Mouse (Mus musculus) B cell, adult 67 days (primary cell): ENCODE results near the gene Kctd13. TPM values are rescaled to one million over a fixed set of nuclear protein-coding genes. Genes with fewer than 3 reads are reported as not detected.

ENCODE experiments used
- total RNA-seq, 2 experiments: library from RNA; stranded (reverse); gene quantifications; 4 replicates each; pipeline ENCODE4 v1.2.4; 2023

Gene Kctd13
- 10 to 100 TPM; 43.5 to 46.3 TPM for total RNA-seq

DNA sequence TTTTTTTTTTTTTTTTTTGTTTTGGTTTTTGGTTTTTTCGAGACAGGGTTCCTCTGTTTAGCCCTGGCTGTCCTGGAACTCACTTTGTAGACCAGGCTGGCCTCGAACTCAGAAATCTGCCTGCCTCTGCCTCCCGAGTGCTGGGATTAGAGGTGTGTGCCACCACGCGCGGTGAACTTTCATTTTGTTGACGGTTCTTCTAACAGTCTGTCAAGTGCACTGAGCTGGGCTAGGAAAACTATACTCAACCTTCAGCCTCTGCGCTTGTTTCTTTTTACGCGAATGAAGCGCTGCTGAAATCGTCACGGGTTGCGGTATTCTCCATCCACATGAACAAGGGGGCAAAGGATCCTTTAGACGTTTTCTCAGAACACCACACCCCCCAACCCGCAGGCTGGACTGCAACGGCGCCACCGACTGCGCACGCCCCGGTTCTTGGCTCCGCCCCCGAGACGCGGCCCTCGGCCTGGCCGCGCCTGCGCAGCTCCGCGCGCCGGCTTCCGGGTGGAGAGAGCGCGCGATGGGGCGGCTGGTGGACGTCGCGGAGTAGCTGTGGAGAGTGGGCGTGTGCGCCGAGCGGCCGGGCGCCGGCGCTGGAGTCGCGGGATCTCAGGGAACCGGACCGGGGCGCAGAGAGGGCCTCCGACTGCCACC is at the start of gene Kctd13:
Kctd13 (plus strand) TSS at position 496 of the 654 bp plus-strand sequence.

DNA sequence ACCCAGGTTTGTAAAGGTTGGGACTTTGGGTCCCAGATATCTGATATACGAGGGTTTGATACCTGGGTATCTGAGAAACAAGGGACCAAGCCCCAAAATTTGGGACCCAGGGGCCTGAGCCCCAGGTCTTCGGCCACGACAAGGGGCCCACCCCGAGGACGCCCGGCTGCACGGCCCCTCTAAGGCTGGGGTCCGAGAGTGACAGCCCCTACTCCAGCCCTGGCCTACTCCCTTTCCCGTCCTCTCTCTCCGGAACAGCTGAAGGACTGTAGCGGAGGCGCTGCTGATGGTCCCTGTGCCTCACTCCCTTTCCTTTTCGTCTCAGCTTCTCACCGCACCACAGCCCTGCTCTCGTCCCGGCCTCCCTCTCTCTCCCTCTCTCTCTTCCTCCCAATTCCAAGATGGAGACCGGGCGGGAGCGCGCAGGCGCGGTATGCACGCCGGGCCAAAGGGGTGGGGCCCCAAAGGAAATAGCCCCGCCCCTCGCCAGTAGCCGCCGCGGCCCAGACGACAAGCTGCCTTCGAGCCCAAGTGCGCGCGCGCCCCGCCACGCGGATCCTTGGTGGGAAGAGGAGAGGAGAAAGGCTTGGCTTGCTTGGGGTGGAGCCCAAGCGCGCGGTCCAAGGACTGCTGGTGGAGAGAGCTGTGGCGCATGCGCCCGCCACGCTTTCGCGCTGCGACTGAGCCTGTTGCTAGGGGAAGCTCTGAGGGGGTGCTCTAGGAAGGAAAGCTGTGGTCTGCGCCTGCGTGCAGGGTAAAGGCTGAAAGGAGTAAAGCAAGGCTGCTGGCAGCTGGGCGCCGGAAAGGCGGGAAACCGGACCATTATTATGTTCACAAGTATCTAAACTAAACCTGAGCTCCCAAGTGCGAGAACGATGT is 44.2 kb upstream of the Kctd13 start, which contains the start of gene Taok2:
Taok2 (minus strand) TSS at position 418 of the 879 bp plus-strand sequence.

DNA sequence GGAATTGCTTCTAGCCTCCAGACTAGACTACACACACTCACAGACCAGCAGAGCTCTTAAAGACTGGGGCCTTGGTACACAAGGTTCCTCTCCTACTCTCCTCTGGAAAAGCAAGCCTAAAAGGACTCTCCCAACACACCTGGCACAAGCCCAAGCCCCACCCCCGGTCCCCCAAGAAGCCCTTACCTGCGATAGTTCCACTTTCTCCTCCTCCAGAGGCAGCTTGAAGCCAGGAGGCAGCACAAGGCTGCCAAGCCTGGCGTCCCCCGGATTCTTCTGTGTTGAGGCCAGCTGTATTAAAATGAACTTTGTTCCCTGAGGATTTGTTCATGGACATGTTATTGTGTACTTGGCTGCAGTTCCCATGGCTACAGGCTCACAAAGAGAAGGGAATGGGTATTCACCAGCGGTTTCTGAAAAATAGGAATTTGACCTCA is 6.0 kb upstream of the Kctd13 start, which contains the start of gene Tmem219:
Tmem219 (minus strand) TSS at position 294 of the 437 bp plus-strand sequence.

DNA sequence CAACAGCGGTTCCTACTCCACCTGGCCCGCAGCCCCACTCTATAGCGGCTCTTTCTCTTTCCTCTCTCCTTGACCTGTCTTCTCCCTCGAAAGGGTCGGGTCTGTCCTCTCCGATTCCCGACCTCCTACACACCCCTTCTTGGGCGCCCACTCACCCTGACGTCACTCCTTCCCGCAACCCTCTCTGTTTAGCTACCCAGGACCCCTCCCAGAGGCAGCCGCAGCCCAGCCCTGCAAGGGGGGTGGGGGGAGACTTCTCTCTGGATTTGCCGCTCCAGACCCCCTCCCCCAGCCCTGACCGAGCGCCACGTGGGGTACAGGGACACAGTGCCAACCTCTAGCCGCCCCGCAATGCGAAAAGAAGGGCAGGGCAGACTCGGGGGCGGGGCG is 20.7 kb downstream of the Kctd13 start, which contains the start of gene Asphd1:
Asphd1 (minus strand) TSS at position 180 of the 390 bp plus-strand sequence.

DNA sequence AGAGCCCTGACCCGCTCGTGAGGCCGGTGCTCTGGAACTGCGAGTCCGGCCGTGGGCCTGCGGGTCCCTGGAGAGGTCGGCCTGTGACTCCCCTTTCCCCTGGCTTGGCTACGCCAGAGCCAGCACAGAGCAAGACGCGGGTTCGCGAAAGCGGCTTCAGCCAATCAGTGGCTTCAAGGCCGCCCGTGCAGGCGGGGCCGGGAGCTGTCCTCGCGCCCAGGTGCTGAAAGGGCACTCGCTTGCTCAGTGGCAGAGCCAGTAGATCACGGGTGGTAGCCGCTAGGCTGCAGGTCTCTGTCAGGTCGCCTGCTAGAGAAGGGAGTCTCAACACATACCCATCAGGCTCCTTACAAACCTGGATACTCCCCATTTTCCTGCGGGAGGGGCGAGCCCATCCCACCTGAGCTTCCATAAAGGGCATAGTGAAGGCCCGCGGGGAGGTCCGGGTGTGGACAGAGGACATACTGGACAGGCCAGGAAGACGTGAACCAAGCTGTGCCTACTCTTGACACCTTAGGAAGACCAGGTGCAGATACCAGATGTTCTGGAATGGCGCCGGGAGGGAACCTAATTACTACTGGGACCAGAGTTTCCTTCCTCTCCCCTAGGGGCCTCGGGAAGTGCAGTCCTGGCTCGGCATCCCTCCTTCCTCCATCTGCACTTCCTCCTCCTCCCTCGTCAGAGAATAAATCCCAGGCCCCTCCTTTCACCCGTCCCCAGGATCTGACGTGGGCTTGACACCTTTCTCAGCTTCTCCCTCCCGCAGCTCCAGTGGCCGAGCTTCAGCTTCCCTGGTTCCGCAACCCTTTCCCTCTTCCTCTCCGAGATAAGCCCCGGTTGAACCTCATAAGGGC is 21.3 kb downstream of the Kctd13 start, which contains the start of gene Sez6l2:
Sez6l2 (plus strand) TSS at position 771 of the 854 bp plus-strand sequence.

DNA sequence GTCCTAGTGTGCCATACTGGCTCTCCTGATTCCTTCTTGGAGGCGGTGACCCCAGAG is 47.0 kb downstream of the Kctd13 start, which contains the start of gene Cdipt:
Cdipt (plus strand) TSS at position 22 of the 57 bp plus-strand sequence.

DNA sequence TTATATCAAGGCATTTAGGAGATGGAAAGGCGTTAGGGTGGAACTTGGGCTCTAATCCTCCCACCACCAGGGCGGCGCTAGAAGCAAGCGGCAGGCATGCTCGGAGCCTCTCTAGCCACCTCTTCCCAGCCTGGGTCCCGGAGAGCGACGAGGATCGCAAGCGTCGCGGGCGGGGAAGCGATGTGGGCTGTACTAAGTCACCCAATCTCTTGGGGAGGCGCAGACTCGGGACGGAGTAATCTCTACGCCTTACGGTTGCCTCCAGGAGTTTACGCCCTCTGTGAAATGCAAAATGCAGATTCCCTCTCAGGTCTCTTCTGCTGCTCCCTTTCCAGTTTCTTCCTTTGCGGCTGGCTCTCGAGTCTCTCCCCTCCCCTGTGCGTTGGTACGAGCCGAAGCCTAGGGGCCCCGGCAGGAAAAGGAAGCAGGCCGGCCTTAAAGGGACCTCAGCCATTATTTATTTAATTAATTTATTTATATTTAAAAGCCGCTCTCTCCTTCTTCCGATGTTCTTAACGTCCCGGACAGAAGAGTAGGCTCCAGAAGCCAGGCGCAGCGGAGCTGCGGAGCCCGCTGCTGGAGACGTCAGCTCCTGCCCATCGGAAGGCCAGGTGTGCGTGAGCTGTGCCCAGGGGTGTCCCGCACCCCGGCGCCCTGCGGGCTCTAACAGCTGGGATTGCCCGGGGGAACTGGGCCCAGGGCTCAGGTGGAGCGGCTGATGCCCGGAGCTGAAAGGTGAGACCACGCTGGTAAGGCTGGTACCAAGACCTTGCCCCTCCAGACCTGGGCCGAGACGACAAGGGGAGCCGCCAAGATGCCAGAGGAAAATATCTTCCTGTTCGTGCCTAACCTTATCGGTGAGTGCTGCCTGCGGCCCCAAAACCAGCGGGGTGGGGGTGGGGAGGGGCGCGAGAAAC is 47.5 kb downstream of the Kctd13 start, which contains the start of gene Cdiptos:
Cdiptos (minus strand) TSS at position 149 of the 917 bp plus-strand sequence.

Other genes with a start within 250 kb of the Kctd13 start
- 10 to 100 TPM; 96.7 to 97.7 TPM for gene Bola2, start 233.5 kb upstream of the Kctd13 start, total RNA-seq
- gene Slx1b, start 233.1 kb upstream of the Kctd13 start, total RNA-seq, result 1 to 10 TPM; 6.6 to 10.0 TPM
- 1,000 to 10,000 TPM; 1,399 to 1,442 TPM for gene Coro1a, start 221.1 kb upstream of the Kctd13 start, total RNA-seq
- 10 to 100 TPM; 44.4 to 44.7 TPM for gene Mapk3, start 169.3 kb upstream of the Kctd13 start, total RNA-seq
- 1 to 10 TPM; 2.8 to 5.7 TPM for gene Gdpd3, start 162.5 kb upstream of the Kctd13 start, total RNA-seq
- gene Ypel3, start 151.9 kb upstream of the Kctd13 start, total RNA-seq, result 100 to 1,000 TPM; 274 to 280 TPM
- 10 to 100 TPM; 11.8 to 12.3 TPM for gene Tbx6, start 147.4 kb upstream of the Kctd13 start, total RNA-seq
- 100 to 1,000 TPM; 276 to 290 TPM for gene Ppp4c, start 136.4 kb upstream of the Kctd13 start, total RNA-seq
- gene Fam57b, start 131.2 kb upstream of the Kctd13 start, total RNA-seq, result not detected
- gene 4930451I11Rik, start 97.2 kb upstream of the Kctd13 start, total RNA-seq, result not detected
- not detected for gene Doc2a, start 81.5 kb upstream of the Kctd13 start, total RNA-seq
- gene Hirip3, start 66.9 kb upstream of the Kctd13 start, total RNA-seq, result 10 to 100 TPM; 26.6 to 34.7 TPM
- 10 to 100 TPM; 93.9 to 94.9 TPM for gene Ino80e, start 66.5 kb upstream of the Kctd13 start, total RNA-seq
- gene Taok2, start 44.2 kb upstream of the Kctd13 start, total RNA-seq, result 100 to 1,000 TPM in 1 of 2 experiments, 10 to 100 TPM in 1; 99.5 to 101 TPM
- gene Tmem219, start 6.0 kb upstream of the Kctd13 start, total RNA-seq, result 10 to 100 TPM; 48.7 to 52.4 TPM
- gene Asphd1, start 20.7 kb downstream of the Kctd13 start, total RNA-seq, result not detected
- 1 to 10 TPM; 6.3 to 7.0 TPM for gene Sez6l2, start 21.7 kb downstream of the Kctd13 start, total RNA-seq
- gene Cdipt, start 47.0 kb downstream of the Kctd13 start, total RNA-seq, result 10 to 100 TPM; 78.8 to 82.2 TPM
- gene Cdiptos, start 47.2 kb downstream of the Kctd13 start, total RNA-seq, result 1 to 10 TPM in 1 of 2 experiments, under 1 TPM in 1; 0.81 to 1.7 TPM
- 10 to 100 TPM; 48.6 to 50.8 TPM for gene Mvp, start 85.7 kb downstream of the Kctd13 start, total RNA-seq
- gene Pagr1b, start 87.6 kb downstream of the Kctd13 start, total RNA-seq, result 1 to 10 TPM in 1 of 2 experiments, not detected in 1; 2.8 TPM
- gene Pagr1a, start 88.5 kb downstream of the Kctd13 start, total RNA-seq, result 10 to 100 TPM in 1 of 2 experiments, 1 to 10 TPM in 1; 4.6 to 47.0 TPM
- gene Gm42742, start 92.2 kb downstream of the Kctd13 start, total RNA-seq, result 10 to 100 TPM; 16.6 to 46.2 TPM
- gene Prrt2, start 92.3 kb downstream of the Kctd13 start, total RNA-seq, result 1 to 10 TPM; 1.2 to 1.9 TPM
- gene Maz, start 98.2 kb downstream of the Kctd13 start, total RNA-seq, result 100 to 1,000 TPM; 251 to 254 TPM
- gene Kif22, start 113.6 kb downstream of the Kctd13 start, total RNA-seq, result 1 to 10 TPM; 3.1 to 4.2 TPM
- gene Zg16, start 158.4 kb downstream of the Kctd13 start, total RNA-seq, result not detected
- gene AI467606, start 162.5 kb downstream of the Kctd13 start, total RNA-seq, result 10 to 100 TPM; 69.0 to 74.5 TPM
- gene Qprt, start 193.3 kb downstream of the Kctd13 start, total RNA-seq, result 1 to 10 TPM in 1 of 2 experiments, under 1 TPM in 1; 0.52 to 1.5 TPM
- 10 to 100 TPM in 1 of 2 experiments, 1 to 10 TPM in 1; 7.3 to 10.0 TPM for gene Spn, start 208.9 kb downstream of the Kctd13 start, total RNA-seq